Mouse (Mus musculus): ENCODE measurements around the gene Trp73.
A peak's percentile ranks its signal among the peaks of the same experiment; 100 is the strongest.

Gene Trp73

GRCm38 (mm10) chr4:154103912-154104311 is 36.1 kb downstream of the Trp73 start:
- DNase-seq (ENCODE audit: low spot score in 2 of 2), result no peak

GRCm38 (mm10) chr4:154103386-154103785 is 36.6 kb downstream of the Trp73 start:
- DNase-seq (ENCODE audit: low spot score in 2 of 2), result no peak

DNA sequence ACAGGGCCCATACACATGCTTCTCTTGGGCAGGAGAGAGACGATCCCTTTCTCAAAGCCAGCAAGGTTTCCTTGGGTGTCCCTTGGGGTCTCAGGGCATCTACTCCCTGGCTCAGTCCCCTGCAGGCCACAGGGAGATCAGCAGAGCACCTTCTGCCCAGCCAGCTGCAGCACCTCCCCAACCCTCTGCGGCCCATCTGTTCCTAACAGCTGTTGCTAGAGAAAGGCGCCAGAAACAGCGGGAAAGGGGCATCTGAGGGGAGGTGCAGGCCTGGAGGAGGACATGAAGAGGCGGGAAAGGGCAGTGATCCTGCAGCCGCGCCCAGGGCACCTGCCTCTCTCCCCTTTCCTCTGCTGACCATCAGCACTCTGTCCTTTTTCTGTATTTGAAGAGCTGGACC is 40.6 kb downstream of the Trp73 start:
- DNase-seq (ENCODE audit: low spot score in 2 of 2), result peak in 1 of 2 experiments; percentile 65

DNA sequence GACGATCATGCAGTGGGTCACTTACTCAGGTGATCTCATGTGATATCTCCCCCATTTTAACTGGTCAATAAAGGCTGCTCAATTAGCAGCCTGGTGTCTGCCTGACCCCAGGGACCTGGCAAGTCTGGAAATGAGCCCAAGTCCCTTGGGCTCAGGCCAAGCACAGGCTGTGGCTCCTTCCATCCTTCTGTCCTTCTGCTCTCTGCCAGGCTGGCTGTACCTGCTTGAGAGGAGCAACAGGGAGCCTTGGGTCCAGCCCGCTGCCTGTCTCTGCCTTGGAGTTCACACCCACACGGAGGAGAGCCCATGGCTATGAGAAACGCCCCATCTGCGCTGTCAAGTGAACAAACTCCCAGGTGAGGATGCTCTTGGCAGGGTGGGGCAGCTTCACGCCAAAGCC is 43.9 kb downstream of the Trp73 start:
- no peak for DNase-seq (ENCODE audit: low spot score in 2 of 2)

DNA sequence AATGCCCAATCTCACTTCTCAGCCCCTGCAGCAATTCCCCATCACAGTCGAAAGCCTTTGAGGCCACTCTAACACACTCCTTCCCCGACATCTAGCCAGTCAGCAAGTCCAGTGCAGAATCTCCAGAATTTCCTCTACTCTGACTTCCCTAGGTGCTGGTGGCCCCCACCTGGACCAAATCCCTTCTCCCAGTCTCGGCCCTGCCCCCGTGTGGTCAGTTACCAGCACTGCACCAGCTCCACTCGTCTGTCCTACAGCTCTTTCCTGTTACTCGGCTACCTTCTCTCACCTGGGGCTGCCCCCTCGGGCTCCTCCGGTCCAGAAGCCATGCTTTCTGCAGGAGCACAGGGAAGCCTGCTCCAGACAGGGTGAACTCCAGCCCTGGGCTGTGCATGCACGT is 46.8 kb downstream of the Trp73 start:
- no peak for DNase-seq (ENCODE audit: low spot score in 2 of 2)

GRCm38 (mm10) chr4:154091356-154091755 is 48.7 kb downstream of the Trp73 start:
- no peak for DNase-seq (ENCODE audit: low spot score in 2 of 2)

- no peak for DNase-seq (ENCODE audit: low spot score in 2 of 2)
These were observed 50.8 kb downstream of the Trp73 start for GRCm38 (mm10) chr4:154089205-154089604.

DNA sequence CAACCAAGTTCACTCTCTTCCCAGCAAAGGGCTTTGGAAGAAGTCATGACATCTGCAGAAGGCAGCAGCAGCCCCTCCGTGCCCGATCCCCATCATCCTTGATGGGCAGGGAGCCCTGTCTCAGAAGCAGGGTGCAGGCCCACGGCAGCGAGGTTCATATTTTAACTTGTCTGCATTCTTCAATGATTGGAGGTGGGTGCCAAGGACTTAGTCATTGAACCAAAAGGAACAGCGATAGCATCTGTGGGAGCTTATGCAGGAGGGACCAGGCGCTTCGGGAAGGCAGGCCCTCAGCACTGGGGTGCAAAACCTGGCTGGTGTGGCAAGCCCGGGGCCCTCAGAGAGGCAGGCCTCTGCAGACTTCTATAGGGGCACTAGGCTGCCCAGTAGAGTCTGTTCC is 53.6 kb downstream of the Trp73 start:
- DNase-seq (ENCODE audit: low spot score in 2 of 2), result no peak

DNA sequence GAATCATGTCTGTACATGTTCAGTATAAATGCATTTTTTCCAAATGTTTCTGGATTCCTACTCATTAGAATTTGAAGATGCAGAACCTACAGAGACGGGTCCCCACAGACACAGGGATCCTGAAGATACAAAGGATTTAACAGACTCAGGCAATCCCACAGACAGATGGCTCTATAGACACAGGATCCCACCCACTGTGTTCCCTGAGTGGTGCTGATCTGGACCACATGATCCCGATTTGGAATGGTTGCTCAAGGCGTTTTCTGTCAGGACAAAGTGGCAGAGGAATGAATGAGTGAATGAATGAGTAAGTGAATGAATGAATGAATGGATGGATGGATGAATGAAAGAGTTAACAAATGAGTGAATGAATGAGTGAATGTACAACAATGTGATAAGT is 54.2 kb downstream of the Trp73 start:
- DNase-seq (ENCODE audit: low spot score in 2 of 2), result no peak

GRCm38 (mm10) chr4:154081974-154082373 is 58.0 kb downstream of the Trp73 start:
- no peak for DNase-seq (ENCODE audit: low spot score in 2 of 2)

DNA sequence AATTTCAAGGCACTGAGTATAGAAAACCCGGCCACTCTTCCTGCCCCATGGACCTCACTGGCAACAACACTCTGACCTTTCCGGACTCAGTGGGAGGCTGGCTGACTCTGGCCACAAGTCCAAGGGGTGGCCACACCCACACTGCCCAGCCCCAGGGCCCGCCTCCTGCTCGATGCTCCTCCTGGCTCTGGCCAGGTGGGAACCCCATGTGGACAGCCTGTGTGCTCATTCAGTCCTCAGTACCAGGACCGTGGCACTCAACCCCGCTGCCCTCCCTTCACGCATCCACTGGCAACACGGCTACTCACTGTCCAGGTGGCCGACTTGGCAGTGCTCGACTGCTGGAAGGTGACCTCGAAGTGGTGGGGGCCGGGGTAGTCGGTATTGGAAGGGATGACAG is 59.0 kb downstream of the Trp73 start:
- no peak for DNase-seq (ENCODE audit: low spot score in 2 of 2)

DNA sequence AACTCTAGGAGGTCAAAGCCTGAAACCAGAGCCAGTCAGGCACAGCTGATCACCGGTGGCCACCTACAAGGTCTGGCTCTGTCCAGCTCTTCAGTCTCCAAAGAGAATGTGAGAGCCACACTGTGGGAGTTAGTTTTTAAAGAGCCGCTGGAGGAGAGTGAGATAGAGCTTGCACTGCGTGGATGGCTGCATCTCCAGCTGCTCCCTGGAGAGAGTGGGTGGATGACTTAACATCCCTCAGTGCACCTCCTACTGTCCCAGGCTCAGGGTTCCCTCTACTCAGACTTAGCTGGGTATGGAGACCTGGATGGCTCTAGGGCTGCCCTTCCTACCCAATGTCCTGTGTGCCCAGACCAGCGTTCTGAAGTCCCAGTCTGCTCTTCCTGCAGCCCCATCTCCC is 59.8 kb downstream of the Trp73 start:
- DNase-seq (ENCODE audit: low spot score in 2 of 2), result no peak

- no peak for DNase-seq (ENCODE audit: low spot score in 2 of 2)
These were observed 68.1 kb downstream of the Trp73 start for GRCm38 (mm10) chr4:154071941-154072340.

DNA sequence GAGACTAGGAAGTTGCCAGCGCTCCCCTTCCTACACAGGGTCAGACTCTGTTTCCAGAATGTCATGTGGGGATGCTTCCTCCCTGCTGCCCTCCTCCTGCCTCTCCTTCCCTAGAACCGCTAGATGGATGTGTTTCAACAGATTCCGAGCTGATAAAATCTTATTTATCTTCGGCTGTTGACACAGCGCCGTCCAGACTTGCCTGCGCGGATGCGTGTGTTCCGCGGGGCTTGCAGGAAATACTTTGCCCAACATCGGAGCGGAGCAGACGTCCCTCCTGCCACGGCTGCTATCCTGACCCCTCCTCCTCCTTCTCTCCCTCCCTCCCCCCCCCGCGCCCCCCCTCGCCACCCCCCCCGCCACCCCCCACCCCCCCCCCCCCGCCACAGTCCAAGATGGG is 68.5 kb downstream of the Trp73 start:
- DNase-seq (ENCODE audit: low spot score in 2 of 2), result no peak

- DNase-seq (ENCODE audit: low spot score in 2 of 2), result peak in 1 of 2 experiments; percentile 46
These were observed 69.1 kb downstream of the Trp73 start for GRCm38 (mm10) chr4:154070896-154071295.

DNA sequence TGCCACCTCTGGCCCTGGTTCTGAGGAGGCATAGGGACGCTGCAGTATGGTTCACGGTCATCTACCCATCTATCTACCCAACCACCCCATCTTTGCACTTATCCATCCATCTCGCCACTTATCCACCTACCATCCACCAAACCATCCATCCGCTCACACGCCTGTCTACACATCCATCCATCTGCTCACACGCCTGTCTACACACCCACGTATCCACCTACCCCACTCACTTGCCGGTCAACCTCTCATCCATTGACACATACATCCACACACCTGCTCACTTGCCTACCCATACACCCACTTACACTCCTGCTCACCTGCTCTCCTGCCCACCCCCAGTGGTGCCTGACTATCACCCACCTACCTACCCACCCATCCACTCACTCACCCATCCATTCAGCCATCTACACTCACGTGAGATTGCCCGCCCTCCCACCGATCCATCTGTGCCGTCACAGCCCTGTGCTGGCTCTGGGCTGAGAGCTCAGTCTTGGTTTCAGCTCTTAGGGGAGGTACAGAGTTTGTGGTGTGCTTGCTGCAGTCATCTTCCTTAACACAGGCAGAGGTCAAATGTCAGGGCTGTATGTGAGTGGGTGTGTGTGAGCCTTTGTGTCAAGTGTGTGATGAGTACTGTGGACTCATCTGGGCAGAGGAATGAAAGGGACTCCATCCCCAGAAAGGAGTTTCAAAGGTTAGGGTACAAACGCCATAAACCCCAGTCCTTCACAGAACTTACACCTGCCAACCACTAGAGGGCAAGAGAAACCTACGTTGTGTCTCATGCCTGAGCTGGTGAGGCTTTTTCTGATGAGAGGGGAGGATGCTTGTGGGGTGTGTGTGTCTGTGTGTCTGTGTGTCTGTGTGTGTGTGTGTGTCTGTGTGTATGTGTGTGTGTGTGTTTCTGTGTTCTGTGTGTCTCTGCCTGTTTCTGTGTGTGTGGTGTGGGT is 74.9 kb downstream of the Trp73 start:
- no peak for DNase-seq (ENCODE audit: low spot score in 2 of 2)

DNA sequence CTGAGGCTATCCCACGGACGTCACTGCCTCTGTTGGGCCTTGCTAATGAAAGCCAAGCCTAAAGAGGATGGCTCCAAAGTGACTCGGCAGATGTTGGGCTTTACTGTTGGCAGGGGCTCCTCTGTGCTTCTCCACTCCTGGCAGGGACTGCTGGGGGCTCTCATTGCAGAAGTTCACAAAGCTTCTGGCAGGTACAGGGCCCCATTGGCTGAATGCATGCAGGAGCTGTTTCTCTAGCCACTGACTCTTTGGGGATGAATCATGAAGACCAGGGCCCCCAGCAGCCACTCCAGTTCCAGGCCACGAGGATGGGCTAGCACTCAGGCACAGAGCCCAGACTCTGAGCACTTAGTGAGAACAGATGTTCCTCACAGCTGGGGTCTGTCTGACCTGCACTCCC is 82.3 kb downstream of the Trp73 start:
- DNase-seq (ENCODE audit: low spot score in 2 of 2), result no peak

GRCm38 (mm10) chr4:154056661-154057060 is 83.3 kb downstream of the Trp73 start:
- DNase-seq (ENCODE audit: low spot score in 2 of 2), result no peak

GRCm38 (mm10) chr4:154056046-154056445 is 84.0 kb downstream of the Trp73 start:
- DNase-seq (ENCODE audit: low spot score in 2 of 2), result no peak

DNA sequence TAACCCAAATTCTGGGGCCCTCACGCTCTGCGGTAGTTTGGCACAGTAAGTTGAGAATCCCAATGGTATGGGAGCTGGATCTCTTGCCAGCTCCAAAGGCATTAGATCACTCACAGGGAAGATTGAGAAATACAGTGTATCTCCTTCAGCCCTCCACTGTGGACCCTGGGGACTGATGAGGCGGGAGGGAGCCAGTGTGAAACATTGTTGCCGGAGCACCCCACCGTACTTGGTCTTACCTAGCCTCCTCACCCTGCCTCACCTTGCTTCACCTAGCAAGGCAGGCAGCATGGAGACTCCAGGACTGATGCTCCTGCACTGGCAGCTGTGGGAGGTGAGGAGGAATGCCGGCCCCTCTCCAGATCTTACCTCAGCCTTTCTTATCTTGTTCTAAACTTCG is 84.5 kb downstream of the Trp73 start:
- DNase-seq (ENCODE audit: low spot score in 2 of 2), result no peak

GRCm38 (mm10) chr4:154053065-154053464 is 86.9 kb downstream of the Trp73 start:
- no peak for DNase-seq (ENCODE audit: low spot score in 2 of 2)

DNA sequence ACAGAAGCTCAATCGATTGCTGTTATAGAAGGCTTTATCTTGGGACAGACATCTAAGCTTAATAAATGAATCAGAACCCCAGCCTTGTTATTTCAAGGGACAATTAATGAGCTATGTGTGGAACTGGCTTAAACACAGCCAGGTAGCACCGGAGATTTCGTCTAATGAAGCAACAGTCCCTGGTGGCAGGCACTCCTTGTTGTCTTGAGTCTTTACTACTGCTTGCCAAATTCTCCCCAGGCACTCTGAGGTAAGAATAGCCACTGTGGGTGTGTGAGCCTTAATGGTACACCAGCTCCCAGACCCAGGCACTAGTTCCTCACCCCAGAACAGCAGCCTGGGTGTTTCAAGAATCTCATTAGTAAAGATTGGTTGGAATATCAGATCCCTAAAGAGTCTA is 88.6 kb downstream of the Trp73 start:
- DNase-seq (ENCODE audit: low spot score in 2 of 2), result no peak

GRCm38 (mm10) chr4:154045837-154046236 is 94.2 kb downstream of the Trp73 start:
- no peak for DNase-seq (ENCODE audit: low spot score in 2 of 2)

DNA sequence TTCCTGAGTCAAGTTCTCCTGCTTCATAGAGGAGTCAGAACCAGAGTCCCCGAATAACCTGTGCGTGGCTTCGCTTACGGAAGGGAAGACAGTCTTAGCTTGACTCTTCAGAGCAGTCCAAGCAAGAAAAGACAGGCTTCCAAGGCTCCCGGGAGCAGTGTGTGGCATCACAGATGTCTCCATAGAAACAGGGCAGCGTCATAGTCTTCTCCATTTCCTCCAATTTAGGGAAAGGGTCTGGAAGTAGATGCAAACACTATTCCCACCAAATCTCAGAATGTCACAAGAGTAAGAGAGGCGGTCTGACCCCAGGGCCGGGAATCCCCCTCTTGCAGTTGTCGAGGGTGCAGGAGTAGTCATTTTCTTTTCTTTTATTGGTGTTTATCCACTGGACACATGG is 97.4 kb downstream of the Trp73 start, which contains the start of gene Ccdc27:
TSS of gene Ccdc27 (minus strand) at position 101 of the 400 bp plus-strand sequence.
- no peak for DNase-seq (ENCODE audit: low spot score in 2 of 2)
